Mouse (Mus musculus): ENCODE measurements around the gene Tnfrsf12a. TPM values are rescaled to one million over a fixed set of nuclear protein-coding genes. Genes with fewer than 3 reads are reported as not detected.

Gene Tnfrsf12a
- polyA plus RNA-seq, 1 experiment from 2014 or later: 50.9 TPM

GRCm38 (mm10) chr17:23676473-23677031 lies 716 bp downstream of the Tnfrsf12a start:
- H3K4me1 ChIP-seq (replicated peaks; ENCODE audit: control insufficient read depth, insufficient read depth, low read length): peaks cover 31% of the 10 kb centered on the region
- TF ChIP-seq CTCF (IDR thresholded peaks at IDR 0.05; ENCODE audit: low read depth): no peak
- WGBS: 2% methylated on average over 37 of the region's 37 CpGs
- H3K9me3 ChIP-seq (ENCODE audit: control insufficient read depth): no peaks in the 10 kb centered on the region
- H3K4me2 ChIP-seq (replicated peaks; ENCODE audit: low read depth): peak overlapping the region; percentile 97
- peak overlapping the region; percentile 59 for H3K9ac ChIP-seq (ENCODE audit: low read depth, low read length)
- peak overlapping the region; percentile 65 for H3K4me3 ChIP-seq (ENCODE audit: low read depth, low read length)
- no peaks in the 10 kb centered on the region for H3K36me3 ChIP-seq (ENCODE audit: control insufficient read depth, insufficient read depth)
- peaks cover 23% of the 10 kb centered on the region for H3K27me3 ChIP-seq (replicated peaks; ENCODE audit: control insufficient read depth, insufficient read depth, low read length)
- no peak for ATAC-seq
- H3K27ac ChIP-seq (ENCODE audit: low read depth, low read length): peak overlapping the region; percentile 76

- H3K4me2 ChIP-seq (replicated peaks; ENCODE audit: low read depth): peak overlapping the region; percentile 97
- peaks cover 28% of the 10 kb centered on the region for H3K4me1 ChIP-seq (replicated peaks; ENCODE audit: control insufficient read depth, insufficient read depth, low read length)
- no peaks in the 10 kb centered on the region for H3K9me3 ChIP-seq (ENCODE audit: control insufficient read depth)
- no peak overlapping the region for H3K9ac ChIP-seq (ENCODE audit: low read depth, low read length)
- peak overlapping the region; percentile 28; the same call in 1 of the 2 replicates for H3K27ac ChIP-seq (ENCODE audit: low read depth, low read length)
- H3K36me3 ChIP-seq (ENCODE audit: control insufficient read depth, insufficient read depth): no peaks in the 10 kb centered on the region
- peak; percentile 54 for TF ChIP-seq CTCF (IDR thresholded peaks at IDR 0.05; ENCODE audit: low read depth)
- peaks cover 19% of the 10 kb centered on the region for H3K27me3 ChIP-seq (replicated peaks; ENCODE audit: control insufficient read depth, insufficient read depth, low read length)
- peak; percentile 16; the same call in 1 of the 2 replicates for ATAC-seq
- peak overlapping the region; percentile 65 for H3K4me3 ChIP-seq (ENCODE audit: low read depth, low read length)
- 16% methylated on average over 15 of the region's 15 CpGs for WGBS
These were observed 1.5 kb downstream of the Tnfrsf12a start for GRCm38 (mm10) chr17:23675564-23676281.

GRCm38 (mm10) chr17:23675127-23675526 lies 2.1 kb downstream of the Tnfrsf12a start:
- H3K4me2 ChIP-seq (replicated peaks; ENCODE audit: low read depth): peak overlapping the region; percentile 97
- 36% methylated on average over 5 of the region's 5 CpGs for WGBS
- no peak for ATAC-seq
- H3K27me3 ChIP-seq (replicated peaks; ENCODE audit: control insufficient read depth, insufficient read depth, low read length): peaks cover 14% of the 10 kb centered on the region
- H3K9ac ChIP-seq (ENCODE audit: low read depth, low read length): no peak overlapping the region
- no peaks in the 10 kb centered on the region for H3K9me3 ChIP-seq (ENCODE audit: control insufficient read depth)
- peaks cover 28% of the 10 kb centered on the region for H3K4me1 ChIP-seq (replicated peaks; ENCODE audit: control insufficient read depth, insufficient read depth, low read length)
- H3K36me3 ChIP-seq (ENCODE audit: control insufficient read depth, insufficient read depth): peaks cover 2% of the 10 kb centered on the region; the same call in 1 of the 2 replicates
- peak overlapping the region; percentile 60; the same call in 1 of the 2 replicates for H3K27ac ChIP-seq (ENCODE audit: low read depth, low read length)
- no peak for TF ChIP-seq CTCF (IDR thresholded peaks at IDR 0.05; ENCODE audit: low read depth)
- no peak overlapping the region for H3K4me3 ChIP-seq (ENCODE audit: low read depth, low read length)

GRCm38 (mm10) chr17:23674271-23674952 lies 2.9 kb downstream of the Tnfrsf12a start:
- no peak for ATAC-seq
- 41% methylated on average over 9 of the region's 9 CpGs for WGBS
- Histone ChIP-seq H3K4me1 (replicated peaks; ENCODE audit: control insufficient read depth, insufficient read depth, low read length) (peaks cover 28% of the 10 kb centered on the region), H3K4me3 (ENCODE audit: low read depth, low read length) (peak overlapping the region; percentile 80), H3K4me2 (replicated peaks; ENCODE audit: low read depth) (peak overlapping the region; percentile 97), H3K9me3 (ENCODE audit: control insufficient read depth) (no peaks in the 10 kb centered on the region), H3K27me3 (replicated peaks; ENCODE audit: control insufficient read depth, insufficient read depth, low read length) (peaks cover 8% of the 10 kb centered on the region), H3K36me3 (ENCODE audit: control insufficient read depth, insufficient read depth) (peaks cover 7% of the 10 kb centered on the region; the same call in 1 of the 2 replicates), H3K27ac (ENCODE audit: low read depth, low read length) (peak overlapping the region; percentile 60), H3K9ac (ENCODE audit: low read depth, low read length) (peak overlapping the region; percentile 50)
- no peak for TF ChIP-seq CTCF (IDR thresholded peaks at IDR 0.05; ENCODE audit: low read depth)

GRCm38 (mm10) chr17:23673424-23674073 lies 3.7 kb downstream of the Tnfrsf12a start, which contains the start of the genes Hcfc1r1 and Thoc6:
Hcfc1r1 (plus strand) TSS chr17:23673596.
Thoc6 (minus strand) TSS chr17:23673882.
- H3K27me3 ChIP-seq (replicated peaks; ENCODE audit: control insufficient read depth, insufficient read depth, low read length): no peaks in the 10 kb centered on the region
- peak; percentile 8; the same call in 1 of the 2 replicates for TF ChIP-seq CTCF (IDR thresholded peaks at IDR 0.05; ENCODE audit: low read depth)
- H3K9me3 ChIP-seq (ENCODE audit: control insufficient read depth): no peaks in the 10 kb centered on the region
- H3K9ac ChIP-seq (ENCODE audit: low read depth, low read length): peak within 1 kb of the TSS; percentile 50
- H3K27ac ChIP-seq (ENCODE audit: low read depth, low read length): peak within 1 kb of the TSS; percentile 60
- peak within 1 kb of the TSS; percentile 80 for H3K4me3 ChIP-seq (ENCODE audit: low read depth, low read length)
- ATAC-seq: peak; percentile 94
- WGBS: under 1% methylated on average over 45 of the region's 45 CpGs
- peak within 1 kb of the TSS; percentile 97 for H3K4me2 ChIP-seq (replicated peaks; ENCODE audit: low read depth)
- H3K36me3 ChIP-seq (ENCODE audit: control insufficient read depth, insufficient read depth): peaks cover 16% of the 10 kb centered on the region; the same call in 1 of the 2 replicates
- peaks cover 28% of the 10 kb centered on the region for H3K4me1 ChIP-seq (replicated peaks; ENCODE audit: control insufficient read depth, insufficient read depth, low read length)

Data from intestine, postnatal 0 days (tissue).